Mouse (Mus musculus): ENCODE results near the gene Macf1. TPM values are rescaled to one million over a fixed set of nuclear protein-coding genes. Genes with fewer than 3 reads are reported as not detected.

Macf1 gene
- polyA plus RNA-seq, 1 experiment = 142 TPM

DNA sequence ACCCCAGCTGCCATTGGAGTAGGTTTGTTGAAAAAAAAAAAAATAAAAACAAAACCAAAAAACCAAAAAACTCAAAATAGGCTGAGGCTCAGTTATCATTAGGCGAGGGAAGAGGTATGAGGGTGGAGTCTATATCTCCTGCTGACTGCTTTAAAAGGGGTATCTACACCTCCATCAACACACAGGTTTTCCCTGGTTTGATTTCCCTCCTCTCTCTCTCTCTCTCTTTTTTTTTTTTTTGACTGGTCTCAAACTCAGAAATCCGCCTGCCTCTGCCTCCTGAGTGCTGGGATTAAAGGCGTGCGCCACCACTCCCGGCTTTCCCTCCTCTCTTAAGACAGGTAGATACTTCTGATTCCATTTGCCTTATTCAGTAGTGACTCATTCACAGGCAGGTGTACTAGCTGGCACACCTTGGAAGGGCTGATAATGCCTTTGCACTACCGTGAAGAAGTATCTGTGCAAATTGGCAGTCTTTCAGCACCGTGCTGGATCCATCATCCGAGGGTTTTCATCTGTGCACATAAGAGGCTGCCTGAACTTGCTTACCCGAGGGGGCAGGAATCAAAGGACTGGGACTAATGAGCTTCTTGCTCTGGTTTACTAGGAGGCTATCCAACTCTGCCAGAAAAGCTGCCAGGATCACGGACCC is 257.6 kb downstream of the Macf1 start:
- no peak for TF ChIP-seq POLR2A (IDR thresholded peaks at IDR 0.05; ENCODE audit: low read depth, low read length)
- TF ChIP-seq CTCF (IDR thresholded peaks at IDR 0.05; ENCODE audit: extremely low read depth, insufficient read depth, insufficient read length, insufficient replicate concordance) = no peak
- Histone ChIP-seq H3K4me3 (ENCODE audit: extremely low read depth, insufficient read depth, insufficient read length) (no peak overlapping the region), H3K27me3 (ENCODE audit: control insufficient read depth, insufficient read depth, low read length) (no peaks in the 10 kb centered on the region), H3K4me1 (ENCODE audit: control insufficient read depth, insufficient read depth, insufficient read length) (peaks cover 6% of the 10 kb centered on the region), H3K36me3 (ENCODE audit: control insufficient read depth, insufficient read depth, low read length) (peaks cover 24% of the 10 kb centered on the region), H3K27ac (ENCODE audit: insufficient read depth, low read length) (no peak overlapping the region)
- no peak for DNase-seq (ENCODE audit: low read depth in 1 of 2, low spot score in 2 of 2)
- 89% methylated on average over 10 of the region's 10 CpGs for WGBS

- DNase-seq (ENCODE audit: low read depth in 1 of 2, low spot score in 2 of 2) = no peak
- Histone ChIP-seq H3K4me1 (ENCODE audit: control insufficient read depth, insufficient read depth, insufficient read length) (peaks cover 6% of the 10 kb centered on the region), H3K27me3 (ENCODE audit: control insufficient read depth, insufficient read depth, low read length) (no peaks in the 10 kb centered on the region), H3K4me3 (ENCODE audit: extremely low read depth, insufficient read depth, insufficient read length) (no peak overlapping the region), H3K36me3 (ENCODE audit: control insufficient read depth, insufficient read depth, low read length) (peaks cover 18% of the 10 kb centered on the region), H3K27ac (ENCODE audit: insufficient read depth, low read length) (no peak overlapping the region)
- 79% methylated on average over 1 of the region's 1 CpGs for WGBS
- TF ChIP-seq CTCF (IDR thresholded peaks at IDR 0.05; ENCODE audit: extremely low read depth, insufficient read depth, insufficient read length, insufficient replicate concordance) = no peak
- TF ChIP-seq POLR2A (IDR thresholded peaks at IDR 0.05; ENCODE audit: low read depth, low read length) = no peak
Observed at GRCm38 (mm10) chr4:123425672-123426272, 258.4 kb downstream of the Macf1 start.

DNA sequence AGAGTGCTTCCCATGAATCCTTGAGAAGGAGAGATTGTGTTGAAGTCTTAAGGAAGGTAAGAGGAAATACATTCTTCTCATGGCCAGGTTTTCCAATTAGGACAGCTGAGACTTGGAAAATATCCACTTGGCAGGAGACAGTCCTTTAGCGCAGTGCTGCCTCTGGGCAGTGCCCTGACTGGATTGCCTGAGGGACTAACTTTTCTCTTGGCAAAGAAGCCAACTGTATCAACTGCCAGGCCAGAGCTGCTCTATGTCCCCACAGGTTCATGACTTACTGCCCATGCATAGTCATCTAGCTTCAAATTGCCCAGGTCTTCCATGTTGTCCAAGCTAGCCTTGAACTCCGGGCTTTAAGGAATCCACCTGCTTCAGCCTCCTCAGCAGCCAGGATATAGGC is 260.1 kb downstream of the Macf1 start:
- Histone ChIP-seq H3K36me3 (ENCODE audit: control insufficient read depth, insufficient read depth, low read length) (peaks cover 13% of the 10 kb centered on the region), H3K4me1 (ENCODE audit: control insufficient read depth, insufficient read depth, insufficient read length) (peaks cover 6% of the 10 kb centered on the region), H3K27ac (ENCODE audit: insufficient read depth, low read length) (no peak overlapping the region), H3K4me3 (ENCODE audit: extremely low read depth, insufficient read depth, insufficient read length) (no peak overlapping the region), H3K27me3 (ENCODE audit: control insufficient read depth, insufficient read depth, low read length) (no peaks in the 10 kb centered on the region)
- 93% methylated on average over 2 of the region's 2 CpGs for WGBS
- DNase-seq (ENCODE audit: low read depth in 1 of 2, low spot score in 2 of 2) = no peak
- no peak for TF ChIP-seq CTCF (IDR thresholded peaks at IDR 0.05; ENCODE audit: extremely low read depth, insufficient read depth, insufficient read length, insufficient replicate concordance)
- no peak for TF ChIP-seq POLR2A (IDR thresholded peaks at IDR 0.05; ENCODE audit: low read depth, low read length)

GRCm38 (mm10) chr4:123422828-123423227 is 261.3 kb downstream of the Macf1 start:
- H3K4me1 ChIP-seq (ENCODE audit: control insufficient read depth, insufficient read depth, insufficient read length) = peaks cover 6% of the 10 kb centered on the region
- 53% methylated on average over 6 of the region's 6 CpGs for WGBS
- no peaks in the 10 kb centered on the region for H3K27me3 ChIP-seq (ENCODE audit: control insufficient read depth, insufficient read depth, low read length)
- no peak overlapping the region for H3K4me3 ChIP-seq (ENCODE audit: extremely low read depth, insufficient read depth, insufficient read length)
- no peak for DNase-seq (ENCODE audit: low read depth in 1 of 2, low spot score in 2 of 2)
- H3K36me3 ChIP-seq (ENCODE audit: control insufficient read depth, insufficient read depth, low read length) = peaks cover 6% of the 10 kb centered on the region
- H3K27ac ChIP-seq (ENCODE audit: insufficient read depth, low read length) = no peak overlapping the region
- TF ChIP-seq CTCF (IDR thresholded peaks at IDR 0.05; ENCODE audit: extremely low read depth, insufficient read depth, insufficient read length, insufficient replicate concordance) (no peak), POLR2A (IDR thresholded peaks at IDR 0.05; ENCODE audit: low read depth, low read length) (no peak)

DNA sequence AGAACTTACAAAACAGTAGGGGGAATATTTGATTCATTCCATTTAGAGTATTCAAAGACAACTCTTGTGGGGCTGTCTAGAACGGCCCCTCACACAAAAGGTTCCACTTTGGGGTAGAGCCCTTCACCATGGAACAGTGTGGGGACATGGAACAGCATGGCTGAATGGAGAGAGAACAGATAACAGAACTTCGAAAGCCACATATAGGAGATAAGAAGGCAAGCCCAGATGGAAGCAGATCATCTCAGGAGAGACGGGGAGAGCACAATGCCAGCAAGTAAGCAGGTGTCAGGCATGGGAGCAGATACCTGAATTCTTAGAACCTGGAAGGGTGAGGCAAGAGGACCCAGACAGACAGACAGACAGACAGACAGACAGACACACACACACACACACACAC is 266.1 kb downstream of the Macf1 start:
- Histone ChIP-seq H3K4me1 (ENCODE audit: control insufficient read depth, insufficient read depth, insufficient read length) (peaks cover 5% of the 10 kb centered on the region), H3K36me3 (ENCODE audit: control insufficient read depth, insufficient read depth, low read length) (no peaks in the 10 kb centered on the region; the same call in 1 of the 2 replicates), H3K27ac (ENCODE audit: insufficient read depth, low read length) (no peak overlapping the region), H3K27me3 (ENCODE audit: control insufficient read depth, insufficient read depth, low read length) (no peaks in the 10 kb centered on the region), H3K4me3 (ENCODE audit: extremely low read depth, insufficient read depth, insufficient read length) (no peak overlapping the region)
- TF ChIP-seq POLR2A (IDR thresholded peaks at IDR 0.05; ENCODE audit: low read depth, low read length) (no peak), CTCF (IDR thresholded peaks at IDR 0.05; ENCODE audit: extremely low read depth, insufficient read depth, insufficient read length, insufficient replicate concordance) (no peak)
- no peak for DNase-seq (ENCODE audit: low read depth in 1 of 2, low spot score in 2 of 2)
- WGBS = 88% methylated on average over 3 of the region's 3 CpGs

- H3K27me3 ChIP-seq (ENCODE audit: control insufficient read depth, insufficient read depth, low read length) = no peaks in the 10 kb centered on the region
- H3K36me3 ChIP-seq (ENCODE audit: control insufficient read depth, insufficient read depth, low read length) = no peaks in the 10 kb centered on the region; the same call in 1 of the 2 replicates
- H3K4me3 ChIP-seq (ENCODE audit: extremely low read depth, insufficient read depth, insufficient read length) = no peak overlapping the region
- peaks cover 4% of the 10 kb centered on the region for H3K4me1 ChIP-seq (ENCODE audit: control insufficient read depth, insufficient read depth, insufficient read length)
- TF ChIP-seq CTCF (IDR thresholded peaks at IDR 0.05; ENCODE audit: extremely low read depth, insufficient read depth, insufficient read length, insufficient replicate concordance) (no peak), POLR2A (IDR thresholded peaks at IDR 0.05; ENCODE audit: low read depth, low read length) (no peak)
- no peak for DNase-seq (ENCODE audit: low read depth in 1 of 2, low spot score in 2 of 2)
- 46% methylated on average over 3 of the region's 3 CpGs for WGBS
- H3K27ac ChIP-seq (ENCODE audit: insufficient read depth, low read length) = no peak overlapping the region
Observed at GRCm38 (mm10) chr4:123417478-123417877, 266.7 kb downstream of the Macf1 start.

DNA sequence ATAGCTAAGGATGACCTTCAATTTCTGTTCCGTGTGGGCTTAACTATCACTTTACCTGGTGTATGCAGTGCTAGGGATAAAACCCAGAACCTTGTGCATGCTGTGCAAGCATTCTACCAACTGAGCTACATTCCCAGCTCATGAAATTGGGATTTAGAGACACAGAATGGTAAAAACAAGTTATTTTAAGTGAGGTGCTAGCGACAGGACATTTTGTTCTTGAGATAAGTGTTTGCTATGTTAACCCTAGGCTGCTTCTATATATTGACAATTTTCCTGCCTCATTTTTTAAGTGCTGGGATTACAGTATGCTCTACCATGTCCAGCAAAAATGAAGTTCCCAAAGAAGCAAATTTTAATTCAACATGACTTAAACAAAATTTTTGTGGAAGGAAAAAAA is 267.3 kb downstream of the Macf1 start:
- no peaks in the 10 kb centered on the region; the same call in 1 of the 2 replicates for H3K36me3 ChIP-seq (ENCODE audit: control insufficient read depth, insufficient read depth, low read length)
- no peak overlapping the region for H3K4me3 ChIP-seq (ENCODE audit: extremely low read depth, insufficient read depth, insufficient read length)
- WGBS = 83% methylated on average over 2 of the region's 2 CpGs
- no peaks in the 10 kb centered on the region for H3K27me3 ChIP-seq (ENCODE audit: control insufficient read depth, insufficient read depth, low read length)
- DNase-seq (ENCODE audit: low read depth in 1 of 2, low spot score in 2 of 2) = no peak
- H3K27ac ChIP-seq (ENCODE audit: insufficient read depth, low read length) = no peak overlapping the region
- H3K4me1 ChIP-seq (ENCODE audit: control insufficient read depth, insufficient read depth, insufficient read length) = peaks cover 6% of the 10 kb centered on the region
- no peak for TF ChIP-seq CTCF (IDR thresholded peaks at IDR 0.05; ENCODE audit: extremely low read depth, insufficient read depth, insufficient read length, insufficient replicate concordance)
- TF ChIP-seq POLR2A (IDR thresholded peaks at IDR 0.05; ENCODE audit: low read depth, low read length) = no peak
